Mouse (Mus musculus): ENCODE data around the gene Ly75.

DNA sequence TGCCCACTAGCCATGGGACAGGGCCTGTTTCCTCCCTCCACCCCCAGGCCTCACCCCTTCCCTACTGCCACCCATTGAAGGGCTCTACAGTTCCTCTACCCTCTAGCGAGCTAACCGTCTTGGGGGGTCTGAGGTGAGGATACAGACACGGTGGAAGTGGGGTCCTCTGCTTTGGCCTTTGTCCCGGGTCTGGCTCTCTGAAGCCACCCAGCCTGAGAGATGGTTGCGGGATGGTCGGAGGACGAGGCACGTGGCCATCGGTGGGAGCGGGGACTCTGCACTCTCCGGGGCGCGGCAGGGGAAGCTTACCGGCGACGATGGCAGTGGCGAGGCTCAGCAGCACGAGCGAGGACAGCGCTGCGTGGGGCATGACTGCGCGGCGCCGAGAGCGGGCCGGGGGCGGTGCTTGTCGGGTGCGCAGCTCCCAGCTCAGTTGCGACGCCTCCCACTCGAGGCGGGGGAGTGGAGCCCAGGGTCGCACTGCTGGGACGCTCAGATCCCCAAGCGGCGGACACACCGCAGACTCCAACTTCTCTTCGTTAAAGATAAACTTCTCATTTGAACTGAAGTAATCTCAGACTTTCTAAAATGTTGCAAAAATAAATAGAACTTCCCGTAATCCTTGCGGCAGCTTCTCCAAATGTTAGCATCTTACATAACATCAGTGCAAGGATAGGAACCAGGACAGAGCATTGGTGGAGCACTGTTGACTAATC lies 99.2 kb downstream of the Ly75 start:
- TF ChIP-seq CTCF (IDR thresholded peaks at IDR 0.05; ENCODE audit: low read depth, low read length) (no peak), POLR2A (IDR thresholded peaks at IDR 0.05; ENCODE audit: borderline replicate concordance, low read depth, low read length) (no peak)
